Mouse (Mus musculus): ENCODE measurements around the gene Evc.

DNA sequence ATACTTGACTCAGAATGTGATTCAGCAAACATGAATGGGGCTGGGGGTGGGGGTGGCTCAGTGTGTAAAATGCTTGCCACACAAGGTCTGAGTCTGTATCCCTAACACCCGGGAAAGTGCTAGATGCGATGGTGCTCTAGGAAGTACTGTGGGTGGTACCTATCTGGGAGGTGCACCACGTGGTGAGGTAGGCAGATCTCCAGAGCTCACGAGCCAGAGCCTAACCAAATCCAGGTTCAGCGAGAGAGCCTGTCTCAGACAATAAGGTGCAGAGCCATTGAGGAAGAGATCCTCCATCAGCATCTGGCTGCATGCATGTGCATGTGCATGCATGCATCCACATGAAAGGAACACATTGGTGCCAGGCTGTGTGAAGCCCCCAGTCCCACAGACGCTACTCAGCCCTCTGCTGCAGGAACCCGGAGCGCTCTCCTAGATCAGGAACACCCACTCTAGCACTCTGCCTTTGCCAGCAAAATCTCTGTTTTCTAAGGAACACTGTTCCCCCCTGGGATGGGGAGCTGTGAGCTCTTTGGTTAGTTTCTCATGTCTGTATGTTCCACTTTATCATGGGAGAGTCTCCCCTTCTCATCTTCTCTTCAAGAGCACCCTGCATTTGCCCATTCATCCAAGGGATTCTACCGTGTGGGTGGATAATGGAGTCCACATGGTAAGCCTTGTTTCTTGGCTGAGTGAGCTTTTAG lies 84.4 kb downstream of the Evc start:
- TF ChIP-seq CTCF (IDR thresholded peaks at IDR 0.05; ENCODE audit: borderline replicate concordance, control insufficient read depth, extremely low read depth, insufficient read depth, low read length, poor library complexity) (no peak), POLR2A (IDR thresholded peaks at IDR 0.05; ENCODE audit: control insufficient read depth, extremely low read depth, insufficient read depth, low read length, poor library complexity) (no peak)
